Mouse (Mus musculus): Measurements from ENCODE around the gene Ddx19b. TPM values are rescaled to one million over a fixed set of nuclear protein-coding genes. Genes with fewer than 3 reads are reported as not detected.

Ddx19b gene
- polyA plus RNA-seq (2012; rRNA removed; ENCODE audit: low replicate concordance), result 4.7 and 5.4 TPM in 2 replicates

GRCm38 (mm10) chr8:111031572-111031971, at the start of gene Ddx19b:
TSS of gene Ddx19b (minus strand) at chr8:111031751.

GRCm38 (mm10) chr8:111056158-111056663, 24.7 kb upstream of the Ddx19b start, which contains the start of gene Exosc6:
TSS of gene Exosc6 (plus strand) at chr8:111056339.

GRCm38 (mm10) chr8:111032916-111033315, 1.4 kb upstream of the Ddx19b start, which contains the start of gene Aars:
TSS of gene Aars (plus strand) at chr8:111033144.

GRCm38 (mm10) chr8:110997547-110998531, 33.7 kb downstream of the Ddx19b start, which contains the start of gene Ddx19a:
TSS of gene Ddx19a (minus strand) at chr8:110997800.

Other genes starting within 250 kb of the Ddx19b start
- gene Il34, start 225.8 kb downstream of the Ddx19b start, polyA plus RNA-seq (2012; rRNA removed; ENCODE audit: low replicate concordance), result 19.1 and 59.2 TPM in 2 replicates
- gene Cog4, start 185.2 kb downstream of the Ddx19b start, polyA plus RNA-seq (2012; rRNA removed; ENCODE audit: low replicate concordance), result 56.8 and 79.9 TPM in 2 replicates
- gene Sf3b3, start 185.0 kb downstream of the Ddx19b start, polyA plus RNA-seq (2012; rRNA removed; ENCODE audit: low replicate concordance), result 27.1 and 72.0 TPM in 2 replicates
- gene Fuk, start 129.3 kb downstream of the Ddx19b start, polyA plus RNA-seq (2012; rRNA removed; ENCODE audit: low replicate concordance), result 13.1 and 27.4 TPM in 2 replicates
- 41.5 and 46.8 TPM in 2 replicates for gene St3gal2, start 111.8 kb downstream of the Ddx19b start, polyA plus RNA-seq (2012; rRNA removed; ENCODE audit: low replicate concordance)
- gene Ddx19a, start 34.0 kb downstream of the Ddx19b start, polyA plus RNA-seq (2012; rRNA removed; ENCODE audit: low replicate concordance), result 25.6 and 40.0 TPM in 2 replicates
- gene Aars, start 1.4 kb upstream of the Ddx19b start, polyA plus RNA-seq (2012; rRNA removed; ENCODE audit: low replicate concordance), result 33.2 and 50.3 TPM in 2 replicates
- not detected in 2 replicates for gene Exosc6, start 24.6 kb upstream of the Ddx19b start, polyA plus RNA-seq (2012; rRNA removed; ENCODE audit: low replicate concordance)
- gene Clec18a, start 60.7 kb upstream of the Ddx19b start, polyA plus RNA-seq (2012; rRNA removed; ENCODE audit: low replicate concordance), result 0.09 and 0.18 TPM in 2 replicates
- 19.5 and 27.0 TPM in 2 replicates for gene Pdpr, start 62.9 kb upstream of the Ddx19b start, polyA plus RNA-seq (2012; rRNA removed; ENCODE audit: low replicate concordance)
- gene Glg1, start 227.5 kb upstream of the Ddx19b start, polyA plus RNA-seq (2012; rRNA removed; ENCODE audit: low replicate concordance), result 40.9 and 60.5 TPM in 2 replicates

Data from subcutaneous adipose tissue, adult 2 months (tissue).